Mouse (Mus musculus) kidney, adult 11 months (tissue): ENCODE measurements around the gene Kcnj15.

Experiments used
- DNase-seq: peaks from one replicate; pipeline ENCODE4 v3.0.0; 2022

The Kcnj15 gene

DNA sequence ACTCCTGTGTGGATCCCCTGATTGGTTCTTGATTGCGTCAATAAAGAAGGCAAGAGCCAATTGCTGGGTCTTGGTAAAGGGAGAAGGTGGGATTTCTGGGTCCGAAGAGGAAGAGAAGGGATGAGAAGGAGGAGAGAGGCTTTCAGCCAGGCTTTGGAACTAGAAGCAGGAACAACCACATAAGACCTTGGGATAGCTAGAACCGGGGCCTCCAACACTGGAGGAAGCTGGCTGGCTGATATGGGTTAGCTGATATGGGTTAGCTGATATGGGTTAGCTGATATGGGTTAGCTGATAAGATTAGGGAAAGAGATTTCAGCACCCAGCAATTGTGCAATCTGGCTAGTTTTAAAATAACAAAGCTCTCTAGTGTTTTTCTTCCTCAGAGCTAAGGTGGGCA, 44.3 kb downstream of the Kcnj15 start:
- no peak for DNase-seq

DNA sequence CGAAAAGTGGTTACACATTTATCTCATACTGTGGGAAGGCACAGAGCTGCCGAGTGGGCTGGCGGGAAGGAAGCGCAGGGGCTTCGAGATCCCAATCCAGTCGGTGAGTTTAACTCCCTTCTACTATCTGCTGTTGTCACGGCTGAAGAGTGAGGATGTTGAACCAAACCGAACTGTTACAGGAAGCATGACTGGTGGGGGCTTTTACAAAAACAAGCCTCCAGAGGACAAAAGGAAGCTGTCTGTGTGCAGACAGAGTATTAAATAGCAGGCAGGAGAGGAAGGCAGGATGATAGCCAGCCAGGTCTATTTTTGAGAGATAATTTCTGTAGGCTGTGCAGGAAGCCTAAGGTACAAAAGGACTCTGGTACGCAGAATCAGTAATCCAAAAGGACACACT, 46.3 kb downstream of the Kcnj15 start:
- DNase-seq, result no peak

DNA sequence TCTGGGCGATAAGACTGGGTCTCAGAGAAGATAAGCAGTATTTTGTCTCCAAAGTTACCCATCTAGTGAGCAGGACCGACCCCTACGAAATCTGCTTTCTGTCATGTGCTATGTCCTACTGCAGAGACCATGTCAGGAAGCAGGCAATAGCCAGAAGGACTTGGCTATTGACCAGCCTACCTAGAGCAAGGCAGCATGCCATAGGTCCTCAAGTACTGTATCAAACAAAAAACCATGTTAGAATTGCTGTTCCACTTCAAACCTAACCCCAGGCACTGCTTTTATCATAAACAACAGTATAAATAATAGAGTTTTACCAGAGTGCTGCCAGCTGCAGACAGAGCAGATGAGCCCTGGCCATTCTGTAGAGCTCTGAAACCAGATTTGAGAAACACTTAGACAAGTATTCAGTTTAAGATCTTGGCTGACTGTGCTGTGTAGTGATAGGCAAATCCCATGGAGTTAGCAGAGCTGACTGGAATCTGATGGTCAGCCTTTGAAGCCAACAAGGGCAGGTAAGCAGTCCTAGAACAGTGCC, 50.5 kb downstream of the Kcnj15 start:
- DNase-seq, result no peak

DNA sequence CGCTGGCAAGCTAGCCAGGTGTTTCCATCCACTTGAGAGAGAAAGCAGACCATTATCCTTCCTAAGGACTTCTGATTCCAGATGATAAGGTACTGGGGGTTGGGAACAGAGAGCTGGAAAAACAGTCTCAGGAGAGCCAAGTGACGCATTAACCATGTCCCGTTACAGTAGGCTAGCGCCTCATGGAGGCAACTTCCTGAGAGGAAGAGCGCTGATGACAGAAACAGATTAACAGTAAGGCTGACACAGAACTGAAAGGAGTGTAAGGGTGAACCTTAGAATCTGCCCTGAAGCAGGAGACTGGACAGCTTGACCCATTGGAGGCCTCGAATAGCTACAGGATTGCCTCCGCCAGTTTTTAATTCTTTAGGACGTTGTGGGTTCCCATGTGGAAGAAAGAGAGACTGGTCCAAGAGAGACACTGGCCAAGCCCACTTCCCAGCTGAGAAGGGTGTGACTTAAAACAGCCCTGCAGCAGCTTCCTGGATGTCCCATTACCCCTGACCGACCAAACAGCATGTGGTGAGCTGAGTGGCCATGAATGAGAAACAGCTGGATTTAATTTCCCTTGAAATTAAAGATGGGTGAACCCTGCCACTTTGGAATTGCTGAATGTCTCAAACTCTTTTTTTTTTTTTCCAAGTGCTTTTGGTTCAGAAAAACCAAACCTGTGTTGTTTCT, 64.7 kb downstream of the Kcnj15 start:
- DNase-seq, result no peak

DNA sequence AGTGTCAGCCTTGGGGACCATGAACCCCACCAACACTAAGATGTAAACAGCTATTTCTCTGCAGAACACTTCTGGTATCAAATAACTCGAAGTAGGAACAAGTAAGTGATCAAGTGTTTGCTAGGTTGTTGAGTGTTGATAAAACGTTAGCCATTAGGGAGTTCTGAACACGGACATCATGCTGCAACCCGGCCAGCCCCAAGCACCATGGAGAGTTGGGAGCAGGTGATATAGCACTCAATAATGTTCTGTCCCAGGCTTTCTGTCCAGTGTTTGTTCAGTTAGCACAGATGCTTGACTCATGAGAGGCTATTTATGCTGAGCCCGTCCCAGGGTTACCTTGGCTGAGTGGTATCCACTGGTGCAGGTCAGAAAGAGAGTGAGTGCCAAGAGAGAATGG, 74.8 kb downstream of the Kcnj15 start:
- DNase-seq, result no peak

DNA sequence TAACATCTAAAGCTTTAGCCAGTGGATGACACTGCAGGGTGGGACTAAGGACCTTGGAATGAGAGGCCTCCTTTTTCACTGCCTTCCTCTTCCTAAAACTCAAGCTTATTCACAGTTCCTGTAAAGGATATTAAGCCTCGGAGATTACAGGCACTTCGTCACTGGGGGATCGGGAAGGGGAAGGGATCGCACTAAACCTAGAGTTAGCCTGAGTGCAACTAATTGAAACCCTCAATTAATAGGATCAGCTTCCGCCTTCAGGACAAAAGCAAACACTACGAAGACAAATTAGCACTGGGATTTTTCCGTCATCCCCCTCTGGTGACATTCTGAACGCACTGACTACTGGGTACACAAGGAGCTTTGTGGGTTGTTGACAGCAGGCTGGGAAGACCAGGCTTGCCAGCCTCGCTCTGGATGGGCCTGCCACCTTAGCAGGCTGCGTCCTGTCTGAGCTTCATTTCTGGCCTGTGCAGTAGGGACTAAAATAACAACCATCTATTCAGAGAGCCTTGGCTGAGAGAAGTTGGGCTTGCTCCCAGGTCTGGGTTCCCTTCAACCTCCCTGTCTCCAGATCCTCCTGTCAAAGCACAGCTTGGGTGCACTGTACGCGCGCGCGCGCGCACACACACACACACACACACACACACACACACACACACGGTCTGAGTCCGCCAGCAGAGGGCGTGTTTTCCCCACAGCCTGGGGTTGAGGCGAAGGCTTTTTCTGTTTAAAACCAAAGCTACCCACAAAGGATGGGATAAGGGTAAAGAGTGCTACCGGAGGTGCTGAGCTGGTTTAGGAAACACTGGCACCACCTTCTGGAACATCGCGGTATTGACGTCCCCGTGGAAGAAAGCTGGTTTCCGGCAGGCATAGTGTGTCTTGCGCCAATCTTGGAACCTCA, 83.8 kb downstream of the Kcnj15 start:
- peak; percentile 62 for DNase-seq

DNA sequence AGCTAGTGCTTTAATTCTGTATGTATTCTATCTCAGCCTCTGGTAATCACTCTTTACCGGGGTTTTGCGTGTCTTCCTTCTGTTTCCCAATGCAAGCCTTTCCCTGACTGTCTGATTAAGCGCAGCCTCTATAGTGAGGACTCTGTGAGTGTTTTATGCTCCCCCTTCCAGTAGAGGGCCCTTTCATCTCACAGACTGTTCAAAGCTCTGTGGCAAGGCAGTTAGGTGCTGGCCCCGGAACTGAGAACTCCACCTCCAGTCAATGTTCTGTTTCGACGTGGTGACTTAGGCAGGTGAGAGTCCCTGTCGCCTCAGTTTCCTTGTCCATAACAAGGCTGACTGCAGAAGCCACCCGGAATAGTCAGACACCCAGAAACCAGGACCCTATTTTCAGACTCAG, 84.7 kb downstream of the Kcnj15 start:
- DNase-seq, result no peak

DNA sequence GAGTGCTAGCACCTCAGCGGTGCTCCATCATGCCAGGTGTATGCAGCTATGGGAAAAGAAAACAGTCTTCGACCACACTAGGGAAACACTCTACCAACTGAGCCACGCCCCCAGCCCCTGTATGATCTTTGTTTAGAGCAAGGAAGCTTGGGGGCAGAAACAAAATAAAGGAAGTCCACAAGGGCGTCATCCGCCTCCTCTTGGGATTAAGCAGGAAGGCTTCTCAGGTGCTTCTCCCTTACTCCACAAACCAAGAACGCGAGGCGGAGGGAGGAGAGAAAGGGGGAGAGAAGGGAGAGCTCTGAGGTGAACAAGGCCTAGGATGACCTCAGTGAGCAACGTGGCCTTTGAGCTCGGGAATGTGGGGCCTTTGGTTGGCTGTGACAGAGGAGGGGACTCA, 87.6 kb downstream of the Kcnj15 start:
- no peak for DNase-seq

DNA sequence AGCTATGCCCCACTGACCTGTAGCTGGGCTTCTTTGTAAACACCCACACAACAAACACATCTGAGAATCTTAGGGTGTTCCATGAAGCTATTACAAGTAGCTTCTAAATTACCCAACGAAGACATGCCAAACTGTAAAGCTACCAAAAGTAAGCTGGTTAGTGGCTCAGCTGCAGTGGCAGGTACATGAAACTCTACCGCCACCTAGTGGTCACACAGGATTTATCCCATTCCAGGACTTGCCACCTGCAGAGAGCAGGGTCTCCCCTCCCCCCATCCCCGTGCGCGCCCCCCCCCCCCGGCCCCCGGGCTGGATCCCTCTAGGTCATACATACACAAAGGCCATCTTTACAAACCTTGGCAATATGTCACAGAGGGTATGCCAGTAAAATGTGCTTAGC, 88.5 kb downstream of the Kcnj15 start:
- DNase-seq, result peak; percentile 45

DNA sequence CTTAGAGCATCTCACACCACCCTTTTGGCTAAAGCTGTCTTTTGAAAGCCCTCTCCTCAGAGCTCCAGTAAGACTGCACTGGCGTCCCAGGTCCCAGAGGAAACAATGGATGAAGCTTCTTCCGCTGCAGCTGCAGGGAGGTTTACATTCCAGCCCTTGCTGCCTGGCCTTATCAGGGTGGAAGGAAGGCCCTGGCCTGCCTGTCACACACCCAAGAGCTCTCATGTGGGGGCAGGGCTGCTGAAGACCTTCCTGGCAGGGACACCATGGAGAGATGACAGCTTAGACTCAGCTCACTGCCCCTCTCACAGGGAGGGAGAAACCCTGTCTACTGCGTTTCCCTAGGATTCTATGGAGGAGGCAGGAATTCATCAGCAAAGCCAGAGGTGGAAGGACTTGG, 89.8 kb downstream of the Kcnj15 start:
- peak; percentile 61 for DNase-seq

DNA sequence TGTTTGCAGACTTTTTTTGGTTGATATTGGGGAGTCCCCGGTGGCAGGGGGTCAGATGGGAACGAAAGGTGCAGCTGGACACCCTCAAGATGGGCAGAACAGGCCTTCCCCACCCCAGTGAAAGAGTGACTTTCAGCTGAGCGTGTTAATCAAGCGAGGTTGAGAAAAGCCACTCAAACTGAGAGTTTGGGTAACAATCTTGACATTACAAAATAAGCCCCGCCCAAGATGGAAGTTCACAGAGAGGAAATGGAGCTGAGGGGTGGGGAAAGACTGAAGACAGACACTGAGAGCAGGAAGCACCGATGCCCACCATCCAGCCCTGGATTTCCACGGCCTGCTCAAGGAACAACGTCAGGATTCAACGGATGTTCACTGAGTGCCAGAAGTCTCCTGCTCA, 91.2 kb downstream of the Kcnj15 start:
- no peak for DNase-seq

DNA sequence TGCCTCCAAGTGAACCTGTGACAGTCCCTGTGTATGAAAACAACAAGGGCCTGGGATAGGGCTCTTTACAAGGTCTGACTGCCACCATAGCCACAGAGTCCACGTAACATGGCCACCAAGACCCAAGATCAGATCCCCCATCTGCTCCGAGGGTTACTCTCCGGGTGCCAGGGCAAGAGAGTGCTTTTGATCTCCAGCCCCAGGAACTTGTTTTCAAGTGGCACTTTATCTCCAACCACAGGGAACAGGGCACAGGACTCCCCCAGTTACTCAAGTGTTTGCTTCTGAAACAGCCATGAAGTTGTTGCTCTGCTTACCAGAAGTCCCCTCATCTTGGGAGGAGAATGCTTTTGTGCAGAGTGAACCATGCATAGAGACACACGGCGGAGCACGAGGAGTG, 92.0 kb downstream of the Kcnj15 start:
- no peak for DNase-seq

DNA sequence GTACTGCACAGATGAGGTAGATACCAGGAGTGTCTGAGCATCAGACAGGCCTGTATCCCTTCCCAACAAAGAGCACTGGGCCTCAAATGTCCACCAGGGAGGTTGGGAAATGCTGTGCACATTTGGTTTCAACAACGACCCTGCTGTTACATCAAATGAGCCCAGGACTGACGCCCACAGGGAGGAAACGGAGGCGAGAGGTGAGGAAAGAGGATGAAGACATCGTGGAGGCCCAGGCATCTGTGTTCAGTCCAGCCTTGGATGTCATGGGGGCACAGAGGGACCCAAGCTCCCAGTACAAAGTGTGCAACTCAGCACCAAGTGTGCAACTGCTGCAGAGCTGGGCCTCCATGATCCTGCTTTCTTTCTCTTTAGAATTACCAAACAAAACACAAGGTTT, 92.4 kb downstream of the Kcnj15 start:
- DNase-seq, result no peak
